Mouse (Mus musculus) urinary bladder, postnatal 10 days (tissue): Measurements from ENCODE around the gene Fbxw7.

Source experiments
- DNase-seq: peaks from one replicate; pipeline ENCODE4 v3.0.0; 2022; ENCODE audit warnings: low spot score

Fbxw7 gene

GRCm38 (mm10) chr3:84814762-84815381 is at the start of gene Fbxw7:
Gene Fbxw7, plus strand, starts transcription at chr3:84815268.
- no peak for DNase-seq

GRCm38 (mm10) chr3:84768940-84769339 is 46.1 kb upstream of the Fbxw7 start:
- no peak for DNase-seq

GRCm38 (mm10) chr3:84769411-84769810 is 45.7 kb upstream of the Fbxw7 start:
- no peak for DNase-seq

- no peak for DNase-seq
Observed at GRCm38 (mm10) chr3:84770518-84770917, 44.5 kb upstream of the Fbxw7 start.

- DNase-seq, result no peak
Observed at GRCm38 (mm10) chr3:84771980-84772379, 43.1 kb upstream of the Fbxw7 start.

- DNase-seq, result no peak
Observed at GRCm38 (mm10) chr3:84774246-84775066, 40.6 kb upstream of the Fbxw7 start.

- DNase-seq, result no peak
Observed at GRCm38 (mm10) chr3:84775067-84775423, 40.0 kb upstream of the Fbxw7 start.

- DNase-seq, result no peak
Observed at GRCm38 (mm10) chr3:84775577-84775976, 39.5 kb upstream of the Fbxw7 start.

GRCm38 (mm10) chr3:84776084-84776483 is 39.0 kb upstream of the Fbxw7 start:
- DNase-seq, result no peak

- DNase-seq, result no peak
Observed at GRCm38 (mm10) chr3:84787914-84788313, 27.2 kb upstream of the Fbxw7 start.

- no peak for DNase-seq
Observed at GRCm38 (mm10) chr3:84804036-84804435, 11.0 kb upstream of the Fbxw7 start.

GRCm38 (mm10) chr3:84806206-84806605 is 8.9 kb upstream of the Fbxw7 start:
- no peak for DNase-seq

- no peak for DNase-seq
Observed at GRCm38 (mm10) chr3:84807826-84808225, 7.2 kb upstream of the Fbxw7 start.

- no peak for DNase-seq
Observed at GRCm38 (mm10) chr3:84808906-84809305, 6.2 kb upstream of the Fbxw7 start.

- DNase-seq, result no peak
Observed at GRCm38 (mm10) chr3:84810803-84811202, 4.3 kb upstream of the Fbxw7 start.

GRCm38 (mm10) chr3:84813436-84814156 is 1.5 kb upstream of the Fbxw7 start:
- no peak for DNase-seq

- DNase-seq, result peak; percentile 100
Observed at GRCm38 (mm10) chr3:84814157-84814761, 809 bp upstream of the Fbxw7 start.

GRCm38 (mm10) chr3:84815461-84815860 is 393 bp downstream of the Fbxw7 start:
- DNase-seq, result no peak

- DNase-seq, result no peak
Observed at GRCm38 (mm10) chr3:84816951-84817350, 1.9 kb downstream of the Fbxw7 start.

- no peak for DNase-seq
Observed at GRCm38 (mm10) chr3:84820654-84821201, 5.7 kb downstream of the Fbxw7 start.

GRCm38 (mm10) chr3:84825990-84826389 is 10.9 kb downstream of the Fbxw7 start:
- no peak for DNase-seq

GRCm38 (mm10) chr3:84826405-84826804 is 11.3 kb downstream of the Fbxw7 start:
- DNase-seq, result no peak
